Mouse (Mus musculus) hindbrain, postnatal 0 days (tissue): ENCODE results near the gene Tanc1. TPM values are rescaled to one million over a fixed set of nuclear protein-coding genes. Genes with fewer than 3 reads are reported as not detected.

Source experiments
- ATAC-seq: fragments of 200-750 bp; cut with Nextera tagmentation; 2 replicates; pipeline ENCODE4 v1.8.0; 2017; ENCODE audit warnings: mild to moderate bottlenecking, moderate TSS enrichment, moderate library complexity
- DNase-seq: peaks from one replicate; pipeline ENCODE4 v3.0.0-alpha.2; 2015; ENCODE audit warnings: low spot score
- H3K27ac ChIP-seq: fragments of 300-500 bp; sonication (generic); 2 replicates; pipeline ENCODE4 v1.5.1; 2014; ENCODE audit warnings: mild to moderate bottlenecking
- H3K27me3 ChIP-seq: fragments of 300-500 bp; sonication (generic); 2 replicates; pipeline ENCODE4 v1.6.1; 2014; ENCODE audit warnings: low read length, mixed read lengths; ENCODE audit not compliant: insufficient read depth
- H3K36me3 ChIP-seq: fragments of 300-500 bp; sonication (generic); 2 replicates; pipeline ENCODE4 v1.6.1; 2014; ENCODE audit warnings: low read length, mixed read lengths; ENCODE audit not compliant: insufficient read depth
- H3K4me1 ChIP-seq: fragments of 300-500 bp; sonication (generic); 2 replicates; pipeline ENCODE4 v1.6.1; 2014; ENCODE audit warnings: antibody characterized with exemption, low read length, mixed read lengths; ENCODE audit not compliant: insufficient read depth
- H3K4me2 ChIP-seq: fragments of 300-500 bp; sonication (generic); 2 replicates; pipeline ENCODE4 v1.6.1; 2014; ENCODE audit warnings: low read depth, mild to moderate bottlenecking, low read length, moderate library complexity, mixed read lengths
- H3K4me3 ChIP-seq: fragments of 300-500 bp; sonication (generic); 2 replicates; pipeline ENCODE4 v1.5.1; 2014; ENCODE audit warnings: low read length
- H3K9ac ChIP-seq: fragments of 300-500 bp; sonication (generic); replicated peaks from 2 replicates; pipeline ENCODE4 v1.6.1; 2014; ENCODE audit warnings: mild to moderate bottlenecking, low read length, moderate library complexity, mixed read lengths
- H3K9me3 ChIP-seq: fragments of 300-500 bp; sonication (generic); 2 replicates; pipeline ENCODE4 v1.6.1; 2016; ENCODE audit warnings: low read length, mixed read lengths
- CTCF ChIP-seq: IDR thresholded peaks from 2 replicates; pipeline ENCODE4 v1.5.1; 2016; ENCODE audit warnings: antibody characterized with exemption, control low read depth, low read depth
- WGBS: fragments of 180-500 bp; shearing (Covaris S2); extraction: QIAGEN DNeasy Blood & Tissue Kit; methylation state at CpG from one replicate; pipeline ENCODE4 v1.1.7; 2014; 5-methylcytosine and 5-hydroxymethylcytosine counted together
- polyA plus RNA-seq: library from polyadenylated mRNA; unstranded; fragments of >200 nt; fragmentation: Nextera tagmentation; extraction: Ambion mirVana; gene quantifications from 2 replicates; pipeline ENCODE4 v1.2.1, GENCODE M21; 2015
- total RNA-seq: library from RNA; depleted of rRNA; stranded (reverse); fragments of >200 nt; gene quantifications from 2 replicates; pipeline ENCODE4 v1.2.3, GENCODE M21; 2014

The Tanc1 gene
- total and polyA plus RNA-seq, 2 experiments from 2014 or later = 4.2 to 12.1 TPM

- no peak for TF ChIP-seq CTCF
Measured at GRCm38 (mm10) chr2:59697722-59698634, 86.1 kb downstream of the Tanc1 start.

GRCm38 (mm10) chr2:59698635-59699300 is 86.9 kb downstream of the Tanc1 start:
- ATAC-seq (no peak), DNase-seq (no peak)
- H3K9ac ChIP-seq = no peak overlapping the region
- H3K9me3 ChIP-seq = no peaks in the 10 kb centered on the region
- no peak overlapping the region for H3K4me3 ChIP-seq
- TF ChIP-seq CTCF = no peak
- peak overlapping the region; percentile 48 for H3K4me2 ChIP-seq
- peaks cover 10% of the 10 kb centered on the region; the same call in 1 of the 2 replicates for H3K4me1 ChIP-seq
- no peaks in the 10 kb centered on the region for H3K36me3 ChIP-seq
- 32% methylated on average over 7 of the region's 7 CpGs for WGBS
- H3K27me3 ChIP-seq = no peaks in the 10 kb centered on the region
- H3K27ac ChIP-seq = no peak overlapping the region

More at GRCm38 (mm10) chr2:59697722-59698634, 86.1 kb downstream of the Tanc1 start:
- peak; percentile 39 for DNase-seq
- H3K4me2 ChIP-seq = peak overlapping the region; percentile 48
- H3K9me3 ChIP-seq = no peaks in the 10 kb centered on the region
- H3K9ac ChIP-seq = 0 out of 2 replicates have a peak overlapping the region, but pooled peaks have one; percentile 13
- H3K36me3 ChIP-seq = no peaks in the 10 kb centered on the region
- H3K4me3 ChIP-seq = peak overlapping the region; percentile 14
- ATAC-seq = peak; percentile 78; the same call in 1 of the 2 replicates
- H3K4me1 ChIP-seq = peaks cover 10% of the 10 kb centered on the region; the same call in 1 of the 2 replicates
- peak overlapping the region; percentile 38 for H3K27ac ChIP-seq
- 3% methylated on average over 16 of the region's 16 CpGs for WGBS
- H3K27me3 ChIP-seq = no peaks in the 10 kb centered on the region

GRCm38 (mm10) chr2:59699893-59700292 is 88.1 kb downstream of the Tanc1 start:
- Histone ChIP-seq H3K36me3 (no peaks in the 10 kb centered on the region), H3K4me3 (no peak overlapping the region), H3K9me3 (no peaks in the 10 kb centered on the region), H3K27ac (no peak overlapping the region), H3K4me2 (no peak overlapping the region), H3K9ac (no peak overlapping the region), H3K27me3 (no peaks in the 10 kb centered on the region), H3K4me1 (peaks cover 10% of the 10 kb centered on the region; the same call in 1 of the 2 replicates)
- no peak for DNase-seq
- TF ChIP-seq CTCF = no peak
- 65% methylated on average over 9 of the region's 9 CpGs for WGBS
- ATAC-seq = no peak

- WGBS = 81% methylated on average over 12 of the region's 12 CpGs
- DNase-seq = no peak
- Histone ChIP-seq H3K4me2 (no peak overlapping the region), H3K36me3 (no peaks in the 10 kb centered on the region), H3K27me3 (no peaks in the 10 kb centered on the region), H3K27ac (no peak overlapping the region), H3K9me3 (no peaks in the 10 kb centered on the region), H3K9ac (no peak overlapping the region), H3K4me3 (no peak overlapping the region), H3K4me1 (no peaks in the 10 kb centered on the region)
- no peak for ATAC-seq
- no peak for TF ChIP-seq CTCF
Measured at GRCm38 (mm10) chr2:59705221-59705620, 93.4 kb downstream of the Tanc1 start.

- ATAC-seq (no peak), DNase-seq (no peak)
- no peaks in the 10 kb centered on the region for H3K36me3 ChIP-seq
- no peak for TF ChIP-seq CTCF
- 86% methylated on average over 12 of the region's 12 CpGs for WGBS
- no peak overlapping the region for H3K4me3 ChIP-seq
- no peaks in the 10 kb centered on the region for H3K4me1 ChIP-seq
- no peak overlapping the region for H3K27ac ChIP-seq
- no peaks in the 10 kb centered on the region for H3K27me3 ChIP-seq
- no peak overlapping the region for H3K9ac ChIP-seq
- no peaks in the 10 kb centered on the region for H3K9me3 ChIP-seq
- H3K4me2 ChIP-seq = no peak overlapping the region
Measured at GRCm38 (mm10) chr2:59706806-59707205, 95.0 kb downstream of the Tanc1 start.

GRCm38 (mm10) chr2:59707922-59708706 is 96.3 kb downstream of the Tanc1 start:
- H3K4me2 ChIP-seq = no peak overlapping the region
- WGBS = 75% methylated on average over 13 of the region's 13 CpGs
- no peak for ATAC-seq

More at GRCm38 (mm10) chr2:59707922-59708706, 96.3 kb downstream of the Tanc1 start:
- H3K4me1 ChIP-seq = no peaks in the 10 kb centered on the region
- H3K4me3 ChIP-seq = no peak overlapping the region
- no peak for DNase-seq
- TF ChIP-seq CTCF = no peak
- no peaks in the 10 kb centered on the region for H3K27me3 ChIP-seq
- no peaks in the 10 kb centered on the region for H3K9me3 ChIP-seq
- H3K36me3 ChIP-seq = no peaks in the 10 kb centered on the region
- H3K9ac ChIP-seq = no peak overlapping the region
- no peak overlapping the region for H3K27ac ChIP-seq
